Mouse (Mus musculus): ENCODE measurements around the gene Rlbp1. TPM values are rescaled to one million over a fixed set of nuclear protein-coding genes. Genes with fewer than 3 reads are reported as not detected.

Rlbp1 gene
- total RNA-seq, 2 experiments from 2014 or later = not detected

Other genes starting within 250 kb of the Rlbp1 start
- 10 to 100 TPM; 46.9 to 52.5 TPM for gene Mfge8, start 238.0 kb downstream of the Rlbp1 start, total RNA-seq (2021)
- gene Abhd2, start 113.8 kb downstream of the Rlbp1 start, total RNA-seq (2021) = 1 to 10 TPM; 6.1 to 7.1 TPM
- gene Fanci, start 4.9 kb upstream of the Rlbp1 start, total RNA-seq (2021) = under 1 TPM; 0.10 to 0.32 TPM
- gene Polg, start 79.3 kb upstream of the Rlbp1 start, total RNA-seq (2021) = 10 to 100 TPM; 33.8 to 34.3 TPM
- not detected for gene Rhcg, start 230.6 kb upstream of the Rlbp1 start, total RNA-seq (2021)